Mouse (Mus musculus) mesoderm, embryonic 11.5 days (tissue): ENCODE results near the gene Thap2.
A peak's percentile ranks its signal among the peaks of the same experiment; 100 is the strongest.

Experiments used
- DNase-seq: peaks from one replicate; pipeline ENCODE4 v3.0.0-alpha.2; 2012; ENCODE audit warnings: low read depth, low spot score

Thap2 gene

DNA sequence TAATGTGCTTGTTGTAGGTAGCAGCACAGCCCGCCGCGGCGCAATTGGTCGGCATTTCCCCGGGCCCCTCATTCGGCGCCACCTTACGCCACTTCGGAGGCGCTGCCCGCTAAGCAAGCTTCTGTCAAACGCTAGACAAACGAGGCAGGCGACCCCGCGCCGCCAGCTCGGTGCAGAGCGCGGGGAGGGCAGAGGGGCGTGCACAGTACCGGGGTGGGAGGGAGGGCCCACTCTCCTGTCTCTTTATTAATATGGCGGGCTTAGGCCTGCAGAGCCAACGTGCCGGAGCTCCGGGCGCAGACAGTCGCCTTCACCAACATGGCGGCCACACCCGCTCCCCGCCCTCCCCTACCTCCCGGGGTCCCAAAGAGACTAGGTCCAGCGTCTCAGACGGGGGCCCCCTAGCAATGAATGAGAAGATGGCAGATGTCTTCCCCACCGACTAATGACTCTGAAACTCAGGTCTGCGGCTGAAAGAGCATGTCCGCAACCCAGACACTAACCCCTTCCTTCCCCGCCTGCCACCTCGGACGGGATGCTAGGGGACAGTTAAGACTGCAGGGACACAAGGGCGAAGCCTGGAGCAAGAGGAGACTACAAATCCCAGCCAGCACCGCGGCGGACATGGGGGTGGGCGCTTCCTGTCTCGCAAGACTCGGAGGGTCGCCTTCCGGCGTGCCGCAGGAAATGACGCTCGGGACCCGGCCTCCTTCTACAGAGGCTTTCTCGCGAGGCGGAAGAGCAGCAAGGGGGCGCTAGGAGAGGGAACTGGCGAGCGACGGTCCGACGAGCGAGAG is at the start of gene Thap2, which contains the start of gene Zfc3h1:
TSS of gene Thap2 (minus strand) at position 223 of the 797 bp plus-strand sequence.
TSS of gene Zfc3h1 (plus strand) at position 739 of the 797 bp plus-strand sequence.
- DNase-seq = peak; percentile 99

DNA sequence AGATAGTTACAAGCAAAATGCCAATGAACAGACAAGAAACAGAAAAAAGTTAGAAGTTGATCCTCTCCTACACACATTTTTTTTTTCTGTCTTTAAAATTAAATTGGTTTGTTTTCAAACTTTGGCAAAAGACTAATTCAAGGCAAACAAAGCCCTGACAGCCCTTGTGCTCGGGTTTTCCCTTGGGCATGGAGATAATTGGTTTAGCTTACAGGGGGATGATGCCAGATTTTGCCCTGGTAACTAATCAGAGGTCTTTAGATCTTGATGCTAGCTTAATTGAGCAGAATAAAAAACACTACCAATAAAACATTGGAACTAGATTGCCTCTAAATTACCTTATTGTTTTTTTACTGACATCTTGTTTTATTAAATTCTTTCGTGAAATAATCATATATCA is 41.1 kb upstream of the Thap2 start:
- no peak for DNase-seq

DNA sequence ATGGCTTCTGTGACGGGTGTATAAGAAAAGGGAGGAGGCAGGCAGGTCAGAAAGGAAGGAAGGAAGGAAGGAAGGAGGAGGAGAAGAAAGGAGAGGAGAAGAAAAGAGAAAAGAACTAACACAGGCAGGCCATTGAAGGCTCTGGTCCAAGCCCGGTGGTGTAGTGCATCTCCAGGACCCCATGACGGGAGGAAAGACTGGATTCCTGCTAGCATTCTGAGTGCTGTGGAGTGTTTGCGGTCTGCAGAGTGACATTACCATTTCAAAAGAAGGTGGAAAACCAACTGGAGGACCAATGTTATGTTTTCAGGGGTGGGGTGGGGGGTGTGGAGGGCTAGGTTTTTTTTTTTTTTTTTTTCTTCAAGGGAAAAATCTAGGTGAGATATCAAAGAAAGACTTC is 37.7 kb upstream of the Thap2 start:
- DNase-seq = no peak

DNA sequence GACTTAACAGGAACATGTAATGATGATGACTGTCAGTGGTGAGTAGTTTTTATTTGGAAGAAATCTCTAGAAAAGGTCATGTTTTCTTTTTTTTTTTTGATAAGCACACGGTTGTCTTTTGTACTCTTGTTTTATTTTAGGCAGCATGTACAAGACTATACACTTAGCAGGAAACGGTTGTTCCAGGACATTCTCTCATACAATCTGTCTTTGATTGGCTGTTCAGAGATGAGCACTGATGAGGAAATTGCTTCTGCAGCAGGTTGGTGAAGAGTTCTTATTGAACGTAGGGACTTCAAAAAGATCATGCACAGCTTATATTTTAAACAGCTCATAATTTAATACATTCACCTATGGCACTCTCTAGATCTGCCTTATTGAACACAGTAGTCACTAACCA is 29.8 kb upstream of the Thap2 start:
- no peak for DNase-seq

DNA sequence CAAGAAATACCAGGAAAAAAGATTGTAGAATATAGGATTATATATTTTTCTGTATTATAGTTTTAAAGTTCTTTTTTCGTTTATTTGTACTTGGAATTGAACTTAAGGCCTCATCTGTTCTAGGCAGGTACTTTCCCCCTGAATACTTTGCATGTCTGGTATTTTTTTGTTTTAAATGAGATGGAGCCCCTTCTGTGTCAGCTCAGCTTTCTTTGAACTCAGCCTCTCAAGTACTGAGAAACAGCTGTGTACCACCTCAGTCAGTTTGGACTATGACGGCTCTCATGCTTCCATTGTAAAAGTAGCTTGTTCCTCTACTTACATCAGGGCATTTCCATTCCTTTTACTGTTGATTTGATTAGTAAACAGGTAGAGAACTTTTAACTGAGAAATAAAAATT is 29.3 kb upstream of the Thap2 start:
- no peak for DNase-seq

DNA sequence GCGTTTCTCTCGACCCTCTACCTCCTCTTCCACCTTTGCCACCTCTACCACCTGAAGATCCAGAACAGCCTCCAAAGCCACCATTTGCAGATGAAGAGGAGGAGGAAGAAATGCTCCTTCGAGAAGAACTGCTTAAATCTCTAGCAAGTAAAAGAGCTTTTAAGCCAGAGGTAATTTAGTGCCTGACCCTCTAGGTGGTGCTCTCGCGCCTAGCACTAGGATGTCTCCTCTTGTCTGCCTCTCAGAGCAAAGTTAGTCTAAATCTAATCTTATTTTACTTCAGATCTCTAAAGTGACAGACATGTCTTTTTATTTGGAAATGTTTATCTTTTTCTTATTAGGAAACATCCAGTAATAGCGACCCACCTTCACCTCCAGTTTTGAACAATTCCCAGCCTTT is 22.1 kb upstream of the Thap2 start:
- DNase-seq = peak; percentile 64

DNA sequence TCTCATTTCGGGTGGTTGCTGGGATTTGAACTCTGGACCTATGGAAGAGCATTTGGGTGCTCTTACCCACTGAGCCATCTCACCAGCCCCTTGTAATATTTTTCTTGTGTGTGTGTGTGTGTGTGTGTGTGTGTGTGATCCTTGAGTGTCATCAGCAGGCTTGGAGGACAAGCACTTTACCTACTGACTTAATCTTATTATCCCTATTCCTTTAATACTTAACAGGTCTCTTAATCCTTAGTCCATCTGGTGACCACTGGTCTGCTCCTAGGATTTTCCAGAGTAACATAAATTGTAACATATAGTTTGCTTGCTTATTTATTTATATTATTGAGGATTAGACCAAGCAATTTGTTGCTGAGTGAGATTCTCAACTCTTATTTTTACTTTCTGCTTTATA is 7.7 kb upstream of the Thap2 start:
- DNase-seq = no peak

DNA sequence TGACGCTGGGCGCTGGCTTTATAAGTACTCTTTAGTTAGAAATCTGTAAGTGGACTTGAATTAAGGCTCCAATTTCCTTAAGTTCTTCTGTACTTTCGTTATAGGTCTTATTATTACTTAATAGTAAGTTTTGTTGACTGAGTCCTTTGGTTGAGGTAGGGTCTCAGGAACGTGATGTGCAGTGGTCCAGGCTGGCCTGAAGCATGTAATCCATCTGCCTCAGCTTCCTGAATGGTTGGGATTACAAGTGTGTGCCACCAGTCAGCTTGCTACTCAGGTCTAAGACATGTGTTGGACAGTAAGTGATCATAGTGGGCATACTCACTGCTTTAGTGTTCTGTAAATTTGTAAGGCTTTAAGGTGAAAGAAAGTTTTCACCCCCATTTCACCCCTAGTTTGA is 6.8 kb upstream of the Thap2 start:
- DNase-seq = no peak

DNA sequence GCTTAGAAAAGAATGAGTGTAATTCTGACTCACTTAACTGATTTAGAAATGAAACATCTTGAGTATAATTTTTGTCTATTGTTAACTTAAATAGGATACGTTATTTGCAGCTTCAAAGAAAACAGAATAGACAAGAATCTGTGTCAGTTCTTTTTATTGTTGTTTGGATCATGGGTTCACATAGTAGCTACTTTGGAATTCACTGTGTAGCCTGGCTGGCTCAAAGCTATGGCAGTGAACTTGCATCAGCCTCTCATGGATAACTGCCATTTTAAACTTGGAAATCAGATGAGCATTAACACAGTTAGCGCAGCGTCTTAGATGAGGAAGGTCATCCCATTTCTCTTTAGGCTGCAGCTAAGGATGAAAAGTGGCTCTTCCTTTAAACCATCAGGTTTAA is 3.6 kb upstream of the Thap2 start:
- DNase-seq = no peak

DNA sequence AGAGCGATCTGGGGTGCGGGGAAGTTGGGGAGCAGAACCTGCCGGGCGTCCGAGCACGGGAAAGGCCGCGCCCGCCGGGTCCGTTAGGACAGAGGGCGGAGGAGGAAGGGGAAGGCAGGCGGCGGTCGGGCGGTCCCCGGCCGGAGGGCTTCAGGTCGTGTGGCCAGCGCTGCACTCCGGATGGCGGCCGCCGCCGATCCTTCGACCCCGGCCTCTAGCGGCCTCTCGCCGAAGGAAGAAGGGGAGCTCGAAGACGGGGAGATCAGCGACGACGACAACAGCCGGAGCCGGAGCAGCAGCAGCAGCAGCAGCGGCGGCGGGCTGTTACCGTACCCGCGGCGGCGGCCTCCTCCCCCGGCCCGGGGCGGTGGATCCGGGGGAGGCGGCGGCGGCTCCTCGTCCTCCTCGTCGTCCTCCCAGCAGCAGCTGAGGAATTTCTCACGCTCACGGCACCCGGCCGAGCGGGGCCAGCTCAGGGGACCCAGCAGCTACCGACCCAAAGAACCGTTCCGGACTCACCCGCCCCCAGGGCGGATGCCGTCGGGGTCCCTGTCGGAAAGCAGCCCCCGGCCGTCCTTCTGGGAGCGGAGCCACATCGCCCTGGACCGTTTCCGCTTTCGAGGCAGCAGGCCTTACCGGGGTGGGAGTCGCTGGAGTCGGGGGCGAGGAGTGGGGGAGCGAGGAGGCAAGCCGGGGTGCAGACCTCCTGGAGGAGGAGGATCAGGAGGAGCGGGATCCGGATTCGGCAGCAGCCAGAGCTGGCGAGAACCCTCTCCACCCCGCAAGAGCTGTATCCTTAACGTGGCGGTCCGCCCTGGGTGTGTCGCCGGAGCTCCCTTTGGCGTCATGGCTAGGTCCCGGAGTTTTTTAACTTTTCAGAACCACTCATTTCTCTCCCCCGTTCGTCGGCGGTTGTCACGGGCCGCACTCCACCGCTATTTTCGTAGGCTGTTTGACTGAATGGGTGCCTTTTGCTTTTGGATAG is 1.1 kb upstream of the Thap2 start:
- DNase-seq = peak; percentile 66

DNA sequence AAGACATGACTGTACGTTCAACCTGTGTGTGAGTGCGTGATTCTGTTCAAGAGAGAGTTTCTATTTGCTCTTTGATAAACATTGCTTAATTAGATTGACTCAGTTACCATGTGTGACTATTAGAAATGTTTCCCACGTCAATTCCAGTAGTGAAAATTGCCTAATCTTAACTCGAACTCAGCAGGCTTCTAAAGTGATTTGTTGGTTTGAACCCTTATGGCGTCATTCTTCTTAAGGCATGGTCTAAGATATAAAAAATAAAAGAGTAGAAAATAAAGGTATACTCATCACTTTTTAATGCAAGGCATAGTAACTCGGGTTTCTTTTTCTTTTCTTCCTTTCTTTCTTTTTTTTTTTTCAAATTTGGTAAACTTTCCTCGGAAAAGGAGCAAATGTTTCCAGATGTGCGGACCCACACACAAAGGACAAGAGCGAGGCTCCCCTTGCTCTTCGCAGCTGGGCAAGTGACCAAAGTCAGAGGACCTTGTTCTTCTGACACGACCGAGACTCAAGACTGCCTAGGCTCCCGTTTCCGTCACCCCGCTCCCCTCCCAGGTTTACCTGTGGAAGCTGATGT is 511 bp downstream of the Thap2 start:
- DNase-seq = peak; percentile 6

DNA sequence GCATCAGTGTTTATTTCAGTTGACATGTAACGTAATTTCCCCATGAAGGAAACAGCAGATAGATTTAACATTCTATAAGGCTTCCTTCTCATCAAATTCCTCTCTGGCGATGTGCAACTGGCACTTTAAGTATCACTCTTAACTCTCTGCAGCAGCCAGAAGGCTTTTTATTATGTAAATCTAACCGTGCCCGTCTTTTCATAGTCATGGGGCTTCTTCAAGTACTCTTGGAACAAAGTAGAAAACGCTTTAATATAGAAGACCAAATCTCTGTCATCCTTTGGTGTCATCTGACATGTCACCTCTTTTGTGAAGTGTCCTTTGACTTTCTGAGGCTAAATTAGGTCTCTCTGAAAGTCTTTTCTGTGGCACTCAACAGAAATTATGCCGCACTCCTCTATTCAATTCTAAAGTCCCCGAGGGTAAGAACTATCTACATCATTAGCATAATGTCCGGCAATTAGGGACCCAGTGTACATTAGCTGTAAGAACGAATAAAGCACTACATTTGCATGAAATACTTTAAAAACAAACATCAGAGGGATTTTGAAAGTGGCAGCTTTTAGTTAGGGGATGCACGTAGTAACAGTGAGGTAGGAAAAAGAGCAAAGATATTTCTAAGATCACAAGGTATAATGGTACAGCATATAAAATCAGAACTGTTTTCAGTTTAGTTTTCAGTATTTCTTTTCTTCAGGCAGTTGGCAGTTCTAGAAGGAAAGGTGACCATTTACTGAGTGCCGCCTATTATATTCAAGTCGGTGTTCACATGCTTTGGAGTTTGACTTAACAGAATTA is 1.2 kb downstream of the Thap2 start:
- DNase-seq = peak; percentile 10

DNA sequence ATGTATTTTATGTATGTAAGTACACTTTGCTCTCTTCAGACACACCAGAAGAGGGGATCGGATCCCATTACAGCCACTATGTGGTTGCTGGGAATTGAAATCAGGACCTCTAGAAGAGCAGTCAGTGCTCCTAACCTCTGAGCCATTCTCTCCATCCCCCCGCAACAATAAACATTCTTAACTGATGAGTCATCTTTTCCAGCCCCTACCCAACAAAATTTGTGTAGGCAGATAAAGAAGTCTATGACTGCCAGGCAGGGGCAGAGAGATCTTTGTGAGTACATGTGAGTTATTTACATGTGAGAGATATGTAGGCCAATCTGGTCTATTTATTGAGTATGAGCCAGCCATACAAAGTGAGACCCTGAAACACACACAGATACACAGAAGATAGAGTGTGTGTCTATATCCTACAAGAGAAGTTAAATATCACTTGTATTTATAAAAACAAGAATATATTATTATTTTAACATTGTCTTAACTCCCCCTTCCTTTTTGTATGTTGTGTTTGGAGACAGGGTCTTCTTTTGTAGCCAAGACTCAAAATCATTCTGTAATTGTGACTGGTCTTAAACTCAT is 2.6 kb downstream of the Thap2 start:
- peak; percentile 12 for DNase-seq

DNA sequence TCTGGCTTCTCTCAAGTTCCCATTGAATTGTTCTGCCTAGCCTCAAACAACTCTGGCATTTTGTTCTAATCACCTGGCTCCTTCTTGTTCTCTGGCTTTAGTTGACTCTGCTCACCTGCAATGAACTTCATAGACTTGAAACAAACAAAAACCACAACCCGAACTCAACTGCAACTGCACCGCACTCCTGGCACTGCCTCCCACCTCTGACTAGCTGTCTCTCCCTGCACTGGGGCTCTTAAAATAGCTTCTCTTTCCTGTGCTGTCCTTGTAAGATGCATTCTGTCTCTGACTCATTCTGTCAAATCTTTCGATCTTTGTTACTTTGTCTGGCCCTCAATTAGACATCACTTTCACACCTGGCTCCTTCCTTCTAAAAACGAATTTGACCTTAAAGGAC is 21.1 kb downstream of the Thap2 start:
- DNase-seq = no peak

DNA sequence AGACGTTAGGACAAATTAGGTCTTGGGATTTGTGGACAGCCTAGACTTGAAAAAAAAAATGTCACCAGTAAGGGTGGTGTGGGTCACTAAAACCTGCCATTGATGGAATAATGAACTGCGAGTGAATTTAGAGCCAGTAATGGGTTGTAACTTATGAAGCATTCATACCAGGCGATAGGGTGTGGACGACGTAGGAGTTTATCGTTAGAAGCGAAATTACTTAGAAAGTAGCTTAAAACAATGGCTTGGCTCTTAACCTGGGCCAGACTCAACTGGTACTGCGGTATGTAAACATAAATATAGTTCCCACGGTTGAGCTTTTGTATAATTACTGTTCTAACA is 21.6 kb downstream of the Thap2 start:
- no peak for DNase-seq

DNA sequence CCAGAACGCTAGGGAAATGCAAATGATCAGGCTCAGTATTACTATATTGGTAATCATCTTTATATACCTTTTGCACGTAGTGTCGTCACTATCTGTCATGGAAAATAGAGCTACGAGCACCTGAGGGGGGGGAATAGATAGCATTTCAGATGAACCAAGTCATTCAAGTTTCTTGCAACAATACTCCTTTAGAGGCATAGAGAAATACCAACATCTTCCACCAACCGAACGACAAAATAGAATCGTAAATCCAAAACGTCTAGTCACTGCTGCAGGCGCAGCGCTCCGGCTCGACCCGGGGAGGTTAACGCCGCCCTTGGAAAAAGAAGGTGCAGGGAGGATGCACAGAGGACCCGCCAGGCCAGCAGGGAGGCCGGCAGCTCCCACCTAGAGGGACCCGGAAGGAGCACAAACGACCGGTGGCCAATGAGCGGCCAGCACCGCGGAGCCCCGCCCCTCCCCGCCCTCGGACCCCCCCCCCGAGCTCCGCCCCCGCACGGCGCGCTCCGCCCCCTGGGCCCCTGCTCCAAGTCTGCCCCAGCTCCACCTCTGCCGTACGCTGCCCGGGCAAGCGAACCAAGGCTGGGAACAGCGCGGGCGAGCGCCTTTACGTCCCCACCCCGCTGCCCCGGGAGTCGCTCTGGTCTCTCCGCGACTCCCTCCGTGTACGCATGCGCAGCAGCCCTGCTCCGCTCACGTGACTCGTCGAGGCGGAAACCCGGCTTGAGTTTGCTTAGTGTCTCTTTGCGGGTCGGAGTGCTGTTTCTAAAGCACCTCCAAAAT is 22.2 kb downstream of the Thap2 start, which contains the start of gene Tmem19:
TSS of gene Tmem19 (minus strand) at position 662 of the 783 bp plus-strand sequence.
- DNase-seq = peak; percentile 98

DNA sequence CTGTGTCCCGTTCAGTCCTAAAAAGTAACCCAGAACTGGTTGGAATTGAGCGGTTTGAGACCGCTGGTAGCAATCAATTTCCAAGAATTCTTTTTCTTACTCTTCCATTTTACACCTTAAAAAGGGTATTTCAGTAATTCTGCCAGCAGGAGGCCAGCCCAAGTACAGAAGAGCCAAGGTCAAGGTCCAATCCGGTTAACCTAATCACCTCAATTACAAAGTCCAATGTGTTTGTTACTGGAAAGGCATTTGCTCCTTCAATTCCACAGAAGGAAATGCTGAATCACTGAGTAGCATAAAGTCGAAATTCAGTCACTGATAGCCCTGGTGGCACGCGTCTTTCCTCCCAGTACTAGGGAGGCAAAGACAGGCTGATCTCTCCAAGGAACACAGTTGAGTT is 25.2 kb downstream of the Thap2 start:
- DNase-seq = no peak

DNA sequence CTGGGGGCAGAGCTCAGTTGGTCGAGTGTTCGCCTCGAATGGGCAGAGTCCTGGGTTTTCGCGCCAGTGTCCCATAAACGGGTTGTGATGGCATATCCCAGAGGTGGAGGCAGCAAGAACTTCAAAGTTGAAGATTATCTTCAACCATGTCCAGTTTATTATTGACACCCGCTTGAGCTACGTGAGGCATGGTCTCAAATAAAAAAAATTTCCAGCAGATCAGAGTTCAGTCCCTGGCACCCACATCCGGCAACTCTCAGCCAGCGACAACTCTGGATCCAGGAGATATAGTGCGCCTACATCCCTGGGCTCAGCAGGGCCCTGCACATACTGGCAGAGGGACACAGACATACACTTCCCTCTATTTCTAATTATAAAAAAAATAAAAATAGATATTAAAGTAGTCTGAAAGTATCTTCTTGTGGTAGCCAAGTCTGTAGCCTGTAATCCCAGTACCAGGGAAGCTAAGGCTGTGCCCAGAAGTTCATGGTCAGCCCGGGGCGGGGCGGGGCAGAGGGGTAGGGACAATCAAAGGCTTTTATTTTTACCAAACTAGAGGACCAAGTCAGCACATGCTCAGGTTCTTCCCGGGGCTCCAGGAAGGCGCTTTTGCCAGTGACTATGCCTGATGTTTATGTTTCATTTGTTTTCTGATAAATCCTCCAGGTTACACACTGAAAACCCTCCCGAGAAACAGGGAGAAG is 25.9 kb downstream of the Thap2 start:
- DNase-seq = no peak

DNA sequence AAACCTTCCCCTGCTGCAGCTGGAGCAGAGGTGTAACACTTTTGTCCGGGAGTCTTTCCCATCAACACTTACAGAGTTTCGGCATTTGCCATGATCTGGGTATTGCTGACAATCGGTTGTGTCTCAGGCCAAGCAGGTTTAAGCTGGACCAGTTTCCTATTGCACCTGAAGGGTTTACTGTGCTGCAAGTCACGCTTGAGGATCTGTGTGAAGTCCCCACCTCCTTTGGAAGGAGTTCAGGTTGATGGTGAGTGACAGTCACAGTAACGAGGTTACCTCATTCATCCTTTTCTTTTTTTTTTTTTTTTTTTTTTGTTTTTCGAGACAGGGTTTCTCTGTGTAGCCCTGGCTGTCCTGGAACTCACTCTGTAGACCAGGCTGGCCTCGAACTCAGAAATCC is 28.1 kb downstream of the Thap2 start:
- no peak for DNase-seq

DNA sequence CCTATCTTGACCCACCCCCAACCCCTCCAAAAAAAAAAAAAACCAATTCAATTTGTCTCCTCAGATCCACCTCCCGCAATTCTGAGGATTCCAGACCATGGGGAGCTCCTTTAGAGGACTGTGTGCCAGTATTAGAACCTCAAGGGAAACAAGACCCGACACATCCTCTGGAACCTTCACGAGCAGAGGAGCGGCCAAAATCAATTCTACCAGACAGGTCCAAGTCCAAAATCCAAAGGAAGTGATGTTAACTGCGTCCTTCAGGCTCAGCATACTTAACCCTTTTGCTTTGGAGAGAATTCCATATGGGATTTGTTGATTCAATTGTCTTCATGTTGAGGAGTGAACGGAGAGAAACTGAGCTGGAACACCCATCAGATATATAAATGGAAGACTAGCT is 29.2 kb downstream of the Thap2 start:
- no peak for DNase-seq
